Mouse (Mus musculus) embryonic facial prominence, embryonic 15.5 days (tissue): ENCODE results near the gene Stk4. TPM values are rescaled to one million over a fixed set of nuclear protein-coding genes. Genes with fewer than 3 reads are reported as not detected.
A peak's percentile ranks its signal among the peaks of the same experiment; 100 is the strongest.
"Not testable (repeated sequence)": the region's sequence is repeated elsewhere in the genome, so short reads cannot be mapped to it uniquely, and the experiment has no call there.

ENCODE experiments used
- ATAC-seq: fragments of 200-750 bp; cut with Nextera tagmentation; 2 replicates; pipeline ENCODE4 v1.8.0; 2017; ENCODE audit warnings: low read depth, moderate TSS enrichment; ENCODE audit not compliant: insufficient number of reproducible peaks, low FRiP score, low TSS enrichment
- H3K27ac ChIP-seq: fragments of 300-500 bp; sonication (generic); replicated peaks from 2 replicates; pipeline ENCODE4 v1.5.1; 2015; ENCODE audit warnings: mild to moderate bottlenecking, inconsistent platforms
- H3K27me3 ChIP-seq: fragments of 300-500 bp; sonication (generic); 2 replicates; pipeline ENCODE4 v1.6.1; 2015; ENCODE audit warnings: inconsistent platforms
- H3K36me3 ChIP-seq: fragments of 300-500 bp; sonication (generic); 2 replicates; pipeline ENCODE4 v1.6.1; 2015; ENCODE audit warnings: mild to moderate bottlenecking, inconsistent platforms
- H3K4me1 ChIP-seq: fragments of 300-500 bp; sonication (generic); 2 replicates; pipeline ENCODE4 v1.6.1; 2015; ENCODE audit warnings: inconsistent platforms
- H3K4me2 ChIP-seq: fragments of 300-500 bp; sonication (generic); replicated peaks from 2 replicates; pipeline ENCODE4 v1.6.1; 2015; ENCODE audit warnings: mild to moderate bottlenecking, inconsistent platforms
- H3K4me3 ChIP-seq: fragments of 300-500 bp; sonication (generic); replicated peaks from 2 replicates; pipeline ENCODE4 v1.5.1; 2015; ENCODE audit warnings: mild to moderate bottlenecking, inconsistent platforms
- H3K9ac ChIP-seq: fragments of 300-500 bp; sonication (generic); 2 replicates; pipeline ENCODE4 v1.6.1; 2015; ENCODE audit warnings: inconsistent platforms
- H3K9me3 ChIP-seq: fragments of 300-500 bp; sonication (generic); replicated peaks from 2 replicates; pipeline ENCODE4 v1.6.1; 2016; ENCODE audit warnings: inconsistent platforms
- WGBS: fragments of 180-500 bp; shearing (Covaris S2); methylation state at CpG from one replicate; pipeline ENCODE4 v1.1.7; 2015; 5-methylcytosine and 5-hydroxymethylcytosine counted together
- polyA plus RNA-seq: library from polyadenylated mRNA; unstranded; fragments of >200 nt; fragmentation: Nextera tagmentation; extraction: Ambion mirVana; gene quantifications from 2 replicates; pipeline ENCODE4 v1.2.1, GENCODE M21; 2015

Stk4 gene
- polyA plus RNA-seq, 1 experiment from 2014 or later, result 18.2 TPM

- Histone ChIP-seq H3K4me3 (no peak overlapping the region), H3K4me2 (no peak overlapping the region), H3K9ac (no peak overlapping the region), H3K36me3 (peaks cover 70% of the 10 kb centered on the region), H3K9me3 (no peaks in the 10 kb centered on the region), H3K27ac (no peak overlapping the region), H3K4me1 (no peaks in the 10 kb centered on the region), H3K27me3 (no peaks in the 10 kb centered on the region)
- ATAC-seq, result no peak
- WGBS, result 86% methylated on average over 8 of the region's 8 CpGs
These were observed 15.5 kb upstream of the Stk4 start for GRCm38 (mm10) chr2:164054671-164055070.

GRCm38 (mm10) chr2:164059634-164060235, 10.4 kb upstream of the Stk4 start:
- peaks cover 83% of the 10 kb centered on the region for H3K36me3 ChIP-seq
- H3K4me1 ChIP-seq, result no peaks in the 10 kb centered on the region
- no peak overlapping the region for H3K4me2 ChIP-seq
- 93% methylated on average over 8 of the region's 8 CpGs for WGBS
- no peak overlapping the region for H3K4me3 ChIP-seq
- ATAC-seq, result no peak
- no peaks in the 10 kb centered on the region for H3K27me3 ChIP-seq
- H3K27ac ChIP-seq, result no peak overlapping the region
- no peaks in the 10 kb centered on the region for H3K9me3 ChIP-seq
- H3K9ac ChIP-seq, result no peak overlapping the region

- H3K4me2 ChIP-seq, result peak within 1 kb of the TSS; percentile 84
- WGBS, result under 1% methylated on average over 54 of the region's 55 CpGs
These were observed 779 bp downstream of the Stk4 start, which contains the start of gene Tomm34 for GRCm38 (mm10) chr2:164070765-164071436. Tomm34 (minus strand) TSS chr2:164071169.

GRCm38 (mm10) chr2:164071437-164071820, 1.3 kb downstream of the Stk4 start:
- Histone ChIP-seq H3K4me3 (peak overlapping the region; percentile 92), H3K4me1 (peaks cover 32% of the 10 kb centered on the region), H3K27ac (peak overlapping the region; percentile 90), H3K4me2 (peak overlapping the region; percentile 84)
- H3K9ac ChIP-seq, H3K9me3 ChIP-seq, ATAC-seq, H3K27me3 ChIP-seq, H3K36me3 ChIP-seq: not testable (repeated sequence)
- WGBS, result 77% methylated on average over 11 of the region's 11 CpGs

More at GRCm38 (mm10) chr2:164070765-164071436, 779 bp downstream of the Stk4 start, which contains the start of gene Tomm34:
- Histone ChIP-seq H3K27ac (peak within 1 kb of the TSS; percentile 90), H3K4me1 (peaks cover 32% of the 10 kb centered on the region), H3K4me3 (peak within 1 kb of the TSS; percentile 92), H3K27me3 (no peaks in the 10 kb centered on the region), H3K36me3 (peaks cover 10% of the 10 kb centered on the region), H3K9me3 (no peaks in the 10 kb centered on the region), H3K9ac (peak within 1 kb of the TSS; percentile 86)
- peak; percentile 96 for ATAC-seq

GRCm38 (mm10) chr2:164072109-164072508, 2.0 kb downstream of the Stk4 start:
- H3K4me3 ChIP-seq, result no peak overlapping the region
- no peak overlapping the region for H3K4me2 ChIP-seq
- H3K36me3 ChIP-seq, result no peaks in the 10 kb centered on the region; the same call in 1 of the 2 replicates
- WGBS, result 51% methylated on average over 2 of the region's 2 CpGs
- no peaks in the 10 kb centered on the region for H3K9me3 ChIP-seq
- H3K27ac ChIP-seq, result no peak overlapping the region
- H3K27me3 ChIP-seq, result no peaks in the 10 kb centered on the region
- no peak overlapping the region for H3K9ac ChIP-seq
- peaks cover 32% of the 10 kb centered on the region for H3K4me1 ChIP-seq
- ATAC-seq, result no peak

- 83% methylated on average over 7 of the region's 7 CpGs for WGBS
- ATAC-seq, result no peak
- H3K4me3 ChIP-seq, result no peak overlapping the region
- H3K9me3 ChIP-seq, result no peaks in the 10 kb centered on the region
- no peak overlapping the region for H3K9ac ChIP-seq
- no peaks in the 10 kb centered on the region for H3K27me3 ChIP-seq
- no peaks in the 10 kb centered on the region; the same call in 1 of the 2 replicates for H3K36me3 ChIP-seq
- no peak overlapping the region for H3K4me2 ChIP-seq
- peaks cover 31% of the 10 kb centered on the region for H3K4me1 ChIP-seq
- H3K27ac ChIP-seq, result no peak overlapping the region
These were observed 3.0 kb downstream of the Stk4 start for GRCm38 (mm10) chr2:164073120-164073519.

GRCm38 (mm10) chr2:164073918-164074578, 3.9 kb downstream of the Stk4 start:
- ATAC-seq, result peak; percentile 85

GRCm38 (mm10) chr2:164075088-164075487, 5.0 kb downstream of the Stk4 start:
- 36% methylated on average over 5 of the region's 5 CpGs for WGBS

More at GRCm38 (mm10) chr2:164073918-164074578, 3.9 kb downstream of the Stk4 start:
- Histone ChIP-seq H3K4me1 (peaks cover 25% of the 10 kb centered on the region), H3K27me3 (no peaks in the 10 kb centered on the region), H3K4me3 (peak overlapping the region; percentile 91), H3K27ac (peak overlapping the region; percentile 68), H3K4me2 (peak overlapping the region; percentile 88), H3K36me3 (no peaks in the 10 kb centered on the region), H3K9ac (peak overlapping the region; percentile 80), H3K9me3 (no peaks in the 10 kb centered on the region)
- WGBS, result under 1% methylated on average over 48 of the region's 48 CpGs

GRCm38 (mm10) chr2:164076874-164077425, 6.8 kb downstream of the Stk4 start:
- H3K27me3 ChIP-seq, result no peaks in the 10 kb centered on the region
- WGBS, result 84% methylated on average over 8 of the region's 8 CpGs
- ATAC-seq, result no peak
- no peak overlapping the region for H3K27ac ChIP-seq
- no peak overlapping the region for H3K4me2 ChIP-seq
- no peak overlapping the region for H3K9ac ChIP-seq
- H3K9me3 ChIP-seq, result no peaks in the 10 kb centered on the region
- peaks cover 20% of the 10 kb centered on the region for H3K36me3 ChIP-seq
- no peak overlapping the region for H3K4me3 ChIP-seq
- H3K4me1 ChIP-seq, result peaks cover 12% of the 10 kb centered on the region

More at GRCm38 (mm10) chr2:164075088-164075487, 5.0 kb downstream of the Stk4 start:
- Histone ChIP-seq H3K27me3 (no peaks in the 10 kb centered on the region), H3K9ac (no peak overlapping the region), H3K36me3 (peaks cover 6% of the 10 kb centered on the region), H3K4me1 (peaks cover 15% of the 10 kb centered on the region), H3K4me2 (peak overlapping the region; percentile 88), H3K27ac (no peak overlapping the region), H3K4me3 (peak overlapping the region; percentile 91), H3K9me3 (no peaks in the 10 kb centered on the region)
- ATAC-seq, result no peak

- H3K36me3 ChIP-seq, result peaks cover 29% of the 10 kb centered on the region
- H3K9me3 ChIP-seq, result no peaks in the 10 kb centered on the region
- no peak overlapping the region for H3K9ac ChIP-seq
- H3K4me2 ChIP-seq, result no peak overlapping the region
- no peaks in the 10 kb centered on the region for H3K27me3 ChIP-seq
- WGBS, result 85% methylated on average over 5 of the region's 5 CpGs
- ATAC-seq, result no peak
- no peak overlapping the region for H3K27ac ChIP-seq
- H3K4me1 ChIP-seq, result peaks cover 12% of the 10 kb centered on the region
- H3K4me3 ChIP-seq, result no peak overlapping the region
These were observed 7.8 kb downstream of the Stk4 start for GRCm38 (mm10) chr2:164077875-164078274.

- ATAC-seq, result no peak
- Histone ChIP-seq H3K4me1 (peaks cover 11% of the 10 kb centered on the region), H3K27me3 (no peaks in the 10 kb centered on the region), H3K36me3 (peaks cover 37% of the 10 kb centered on the region), H3K27ac (no peak overlapping the region), H3K9me3 (no peaks in the 10 kb centered on the region), H3K9ac (no peak overlapping the region), H3K4me3 (no peak overlapping the region), H3K4me2 (no peak overlapping the region)
- 86% methylated on average over 6 of the region's 6 CpGs for WGBS
These were observed 9.4 kb downstream of the Stk4 start for GRCm38 (mm10) chr2:164079488-164079887.
